Mouse (Mus musculus): ENCODE measurements around the gene Lrrc32.

The Lrrc32 gene

DNA sequence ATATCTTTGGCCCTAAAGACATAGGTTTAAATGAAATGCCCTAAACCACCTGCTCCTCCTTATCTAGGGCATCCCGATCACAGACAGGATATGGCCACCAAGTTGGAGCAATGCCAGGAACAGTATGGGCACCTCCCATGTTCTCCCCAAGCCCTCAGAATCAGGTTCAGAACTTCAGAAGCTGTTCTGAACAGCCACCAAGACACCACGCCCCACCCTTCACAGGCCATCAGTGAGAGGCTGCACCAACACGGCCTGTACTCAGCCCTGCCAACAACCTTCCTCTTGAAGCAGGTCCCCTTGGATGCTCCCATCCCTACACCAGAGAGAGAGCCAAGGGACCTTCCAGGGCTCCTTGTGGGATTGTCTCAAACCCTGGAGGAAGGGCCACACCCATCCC is 55.5 kb downstream of the Lrrc32 start:
- no peak for DNase-seq (ENCODE audit: low spot score)

DNA sequence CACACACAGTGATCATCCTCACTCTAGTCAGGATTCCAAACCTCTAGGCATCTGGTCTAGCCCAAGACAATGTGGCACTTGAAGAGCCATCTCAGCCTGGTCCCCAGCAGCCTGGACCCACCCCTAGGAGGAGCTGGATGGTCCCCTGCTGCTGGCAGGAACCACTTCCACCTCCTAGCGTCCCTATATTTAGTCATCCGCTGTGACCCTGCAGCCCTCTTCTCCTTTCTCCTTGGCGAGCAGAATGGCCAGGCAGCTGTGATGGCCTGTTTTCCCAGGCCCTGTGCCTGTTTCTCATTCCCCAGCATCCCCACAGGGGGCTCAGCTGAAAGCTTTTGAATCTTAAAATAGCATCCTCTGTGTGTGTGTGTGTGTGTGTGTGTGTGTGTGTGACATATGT is 59.8 kb downstream of the Lrrc32 start:
- no peak for DNase-seq (ENCODE audit: low spot score)

DNA sequence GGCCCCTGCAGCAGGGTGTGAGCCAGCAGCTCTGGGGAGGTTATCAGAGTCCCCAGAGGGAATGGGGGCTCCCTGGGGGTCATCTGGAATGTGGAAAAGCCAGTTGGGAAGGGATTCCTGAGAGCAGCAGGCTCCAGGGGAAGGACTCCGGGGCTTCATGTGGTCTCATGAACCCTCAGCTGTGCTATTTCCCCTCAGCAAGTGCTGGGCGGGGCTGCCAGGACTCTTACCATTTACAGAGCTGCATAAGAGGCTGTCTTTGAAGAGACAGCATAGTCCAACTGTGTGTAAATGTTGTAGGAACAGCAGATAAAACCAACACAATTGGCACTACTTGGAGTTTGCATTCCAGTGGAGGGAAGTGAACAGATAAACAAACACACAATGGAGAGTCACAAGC is 61.5 kb downstream of the Lrrc32 start:
- DNase-seq (ENCODE audit: low spot score) = no peak

DNA sequence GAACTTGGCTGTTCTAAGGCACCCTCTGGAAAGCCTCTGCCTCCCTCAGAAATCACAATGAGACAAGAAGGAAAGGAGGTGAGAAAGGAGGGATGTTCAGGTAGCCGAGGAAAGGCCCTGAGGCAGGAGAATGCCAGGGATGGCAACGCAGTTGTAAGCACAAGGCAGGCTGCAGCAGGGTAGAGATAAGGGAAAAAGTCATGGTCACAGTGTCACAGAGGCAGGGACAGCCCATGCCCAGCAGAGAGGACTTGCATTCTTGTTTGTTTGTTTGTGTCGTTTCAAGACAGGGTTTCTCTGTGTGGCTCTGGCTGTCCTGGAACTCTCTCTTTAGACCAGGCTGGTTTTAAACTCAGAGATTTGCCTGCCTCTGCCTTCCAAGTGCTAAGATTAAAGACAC is 62.0 kb downstream of the Lrrc32 start:
- DNase-seq (ENCODE audit: low spot score) = no peak
